Mouse (Mus musculus) left cerebral cortex, postnatal 4 days (tissue): ENCODE data around the gene Etv4. TPM values are rescaled to one million over a fixed set of nuclear protein-coding genes. Genes with fewer than 3 reads are reported as not detected.

Source experiments
- DNase-seq: peaks from one replicate; pipeline ENCODE4 v3.0.0-alpha.2; 2022
- intact Hi-C: fragments of 180-260 bp; cut with DNase I; formaldehyde crosslinking; loops from one replicate; pipeline ENCODE4 v1.15.1; 2025
- total RNA-seq, 2 experiments: library from RNA; stranded (reverse); gene quantifications; 2 replicates each; pipeline ENCODE4 v1.2.3; 2021

Gene Etv4
- total RNA-seq, result 10 to 100 TPM; 23.7 to 27.1 TPM

DNA sequence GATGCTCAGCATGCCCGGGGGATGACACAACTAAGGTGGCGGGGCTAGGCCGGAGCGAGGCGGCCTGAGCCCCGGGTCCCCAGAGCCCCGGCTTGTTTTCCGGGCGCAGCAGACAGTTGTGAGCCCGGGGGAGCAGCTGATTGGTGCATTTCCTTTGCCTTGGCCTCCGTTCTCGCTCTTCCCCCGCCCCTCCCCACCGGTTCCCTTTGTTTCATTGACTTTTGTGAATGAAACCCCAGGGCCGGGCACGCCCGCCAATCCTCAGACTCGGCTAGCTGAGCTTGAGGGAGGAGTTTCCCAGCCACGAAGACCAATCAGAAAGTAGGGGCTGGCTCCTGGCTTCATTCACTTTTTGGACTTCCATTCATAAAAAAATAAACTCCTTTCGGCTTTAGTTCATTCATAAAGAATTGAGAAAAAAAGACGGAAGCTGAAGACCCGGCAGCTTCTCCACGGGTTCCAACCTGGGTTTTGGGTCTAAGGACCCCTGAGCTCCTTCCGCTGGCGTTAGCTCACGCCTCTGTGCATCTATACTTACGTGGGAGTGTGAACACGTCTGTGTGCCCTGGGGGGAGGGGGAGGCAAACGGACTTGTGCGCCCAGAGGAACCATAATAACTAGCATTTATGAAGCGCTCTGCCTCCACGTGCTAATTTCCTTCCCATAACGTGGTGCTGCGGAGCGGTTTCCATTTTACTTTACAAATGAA, at the start of gene Etv4:
TSS of gene Etv4 (minus strand) at position 229 of the 709 bp plus-strand sequence.
- peak; percentile 97 for DNase-seq
- intact Hi-C loops, result no loop called here

DNA sequence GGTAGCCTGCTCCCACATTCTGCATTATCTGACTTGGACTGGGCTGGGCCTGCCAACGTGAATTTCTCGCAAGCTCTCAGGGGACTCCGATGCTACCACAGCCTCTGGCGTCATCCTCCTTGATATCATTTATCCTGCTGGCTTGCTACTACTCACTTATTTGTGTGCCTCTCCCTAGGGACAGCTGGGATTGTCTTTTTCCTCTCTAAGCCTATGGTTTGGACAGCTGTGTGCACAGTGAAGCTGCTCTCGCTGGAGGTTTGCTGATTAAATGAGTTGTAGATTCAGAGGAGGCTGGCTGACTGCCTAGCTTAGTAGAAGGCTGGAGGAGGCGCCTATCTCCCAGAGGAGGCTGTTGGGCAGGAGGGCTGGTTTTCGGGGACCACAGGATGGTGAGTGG, 46.8 kb upstream of the Etv4 start:
- intact Hi-C loops, result no loop called here
- DNase-seq, result no peak

DNA sequence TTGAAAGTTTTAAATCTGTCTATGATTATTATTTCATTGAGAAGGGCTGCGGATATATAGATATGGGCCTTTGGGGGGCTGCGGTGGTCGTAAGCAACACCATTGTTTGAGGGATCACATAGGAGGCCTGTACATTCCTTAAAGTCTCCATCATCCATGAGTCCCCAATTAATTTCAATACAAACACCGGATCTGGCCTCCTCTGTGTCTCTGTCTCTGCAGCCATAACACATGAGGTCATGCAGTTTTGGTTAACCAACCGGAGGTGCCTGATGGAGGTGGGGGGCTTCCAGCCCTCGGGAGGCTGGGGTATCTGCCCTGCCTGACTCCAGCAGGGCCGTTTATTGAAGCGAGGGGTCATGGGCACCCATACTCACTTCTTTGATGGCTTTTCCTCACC, 45.4 kb upstream of the Etv4 start:
- intact Hi-C loops, result no loop called here

DNA sequence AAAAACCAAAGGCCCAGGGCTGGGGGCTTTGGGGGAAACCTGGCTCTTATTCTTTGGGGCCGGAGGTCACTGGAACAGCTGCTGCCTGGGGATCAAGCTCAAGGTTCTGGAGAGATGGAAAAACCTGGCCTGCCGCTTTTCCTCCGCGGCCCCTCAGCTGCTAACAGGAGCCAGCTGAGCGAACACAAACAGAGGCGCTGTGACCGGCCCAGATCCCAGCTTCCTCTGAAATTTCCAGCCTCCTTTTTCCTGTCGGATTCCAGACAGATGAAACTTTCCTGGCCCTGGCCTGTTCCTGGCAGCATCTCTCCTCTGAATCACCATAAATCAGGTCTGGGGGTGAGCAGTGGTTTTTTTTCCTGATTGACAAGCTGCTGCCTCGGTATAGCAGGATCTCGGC, 44.9 kb upstream of the Etv4 start:
- intact Hi-C loops, result no loop called here
- no peak for DNase-seq

More for the DNA sequence above, 45.4 kb upstream of the Etv4 start:
- DNase-seq, result no peak

DNA sequence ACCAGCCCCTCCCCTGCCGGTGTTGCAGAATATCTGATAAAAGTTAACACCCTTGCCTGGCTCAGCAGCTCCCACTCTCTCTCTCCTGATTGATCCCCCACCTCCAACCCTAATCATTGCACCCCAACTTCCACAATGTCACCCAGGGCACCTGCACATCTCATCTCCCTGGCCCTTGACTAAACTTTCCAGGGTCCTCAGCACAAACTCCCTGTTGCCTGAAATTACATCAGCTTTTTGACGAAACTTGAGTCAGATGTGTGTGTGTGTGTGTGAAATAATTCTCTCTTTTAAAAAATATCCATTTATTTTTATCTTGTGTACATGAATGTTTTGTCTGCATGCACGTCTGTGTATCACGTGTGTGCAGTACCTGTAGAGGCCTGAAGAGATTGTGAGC, 43.5 kb upstream of the Etv4 start:
- DNase-seq, result no peak
- intact Hi-C loops, result no loop called here

DNA sequence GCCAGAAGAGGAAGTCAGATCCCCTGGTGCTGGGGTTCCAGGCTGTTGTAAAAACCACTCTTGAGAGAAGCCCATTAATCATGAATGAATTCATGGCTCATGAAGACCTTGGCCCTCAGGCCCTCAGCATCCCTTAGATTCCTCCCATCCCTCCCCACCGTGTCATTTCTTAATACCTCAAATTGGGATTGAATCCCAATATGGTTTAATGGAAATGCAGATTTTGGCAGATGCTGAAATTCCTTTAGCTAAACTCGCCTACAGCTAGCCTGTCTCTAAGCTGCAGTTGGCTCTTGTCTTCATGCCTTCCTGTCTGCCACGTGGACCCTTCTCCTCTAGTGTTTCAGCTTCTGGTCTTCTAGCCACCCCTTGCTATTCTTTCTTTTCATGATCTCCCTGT, 38.0 kb upstream of the Etv4 start:
- intact Hi-C loops, result no loop called here
- DNase-seq, result no peak

DNA sequence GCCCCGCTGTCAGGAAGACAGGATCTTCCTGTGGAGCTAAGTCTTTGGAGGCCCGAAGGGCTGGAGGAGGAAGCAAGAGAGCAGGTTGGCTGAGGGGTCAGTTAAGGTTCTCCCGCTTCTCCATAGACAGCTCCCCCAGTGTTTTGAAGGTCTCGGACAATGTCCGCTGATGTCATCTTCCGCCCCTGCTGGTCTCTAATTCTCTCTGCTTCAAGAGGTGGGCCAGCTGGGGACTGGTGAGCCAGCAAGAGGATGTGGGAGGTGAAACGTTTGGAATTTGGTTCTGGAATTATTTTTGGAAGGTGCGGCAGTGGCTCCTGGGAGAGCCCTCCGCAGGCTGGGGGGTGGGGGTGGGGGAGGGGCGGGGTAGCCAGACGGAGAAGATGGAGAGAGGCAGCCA, 35.7 kb upstream of the Etv4 start:
- DNase-seq, result peak; percentile 19
- intact Hi-C loops, result no loop called here

DNA sequence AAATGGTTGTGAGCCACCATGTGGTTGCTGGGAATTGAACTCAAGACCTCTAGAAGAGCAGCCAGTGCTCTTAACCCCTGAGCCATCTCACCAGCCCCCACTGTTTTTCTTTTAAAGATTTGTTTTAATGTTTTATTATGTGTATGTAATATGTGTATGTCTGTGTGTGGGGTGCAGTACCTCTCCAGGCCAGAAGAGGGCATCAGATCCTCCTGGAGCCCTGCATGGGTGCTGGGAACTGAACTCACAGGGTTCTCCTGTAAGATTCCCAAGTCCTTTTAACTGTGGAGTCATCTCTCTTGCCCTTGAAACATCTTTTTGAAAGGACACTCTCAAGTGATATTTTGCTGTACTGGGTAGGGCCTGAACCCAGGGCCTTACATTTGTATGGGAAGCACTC, 34.7 kb upstream of the Etv4 start:
- DNase-seq, result no peak
- intact Hi-C loops, result no loop called here

DNA sequence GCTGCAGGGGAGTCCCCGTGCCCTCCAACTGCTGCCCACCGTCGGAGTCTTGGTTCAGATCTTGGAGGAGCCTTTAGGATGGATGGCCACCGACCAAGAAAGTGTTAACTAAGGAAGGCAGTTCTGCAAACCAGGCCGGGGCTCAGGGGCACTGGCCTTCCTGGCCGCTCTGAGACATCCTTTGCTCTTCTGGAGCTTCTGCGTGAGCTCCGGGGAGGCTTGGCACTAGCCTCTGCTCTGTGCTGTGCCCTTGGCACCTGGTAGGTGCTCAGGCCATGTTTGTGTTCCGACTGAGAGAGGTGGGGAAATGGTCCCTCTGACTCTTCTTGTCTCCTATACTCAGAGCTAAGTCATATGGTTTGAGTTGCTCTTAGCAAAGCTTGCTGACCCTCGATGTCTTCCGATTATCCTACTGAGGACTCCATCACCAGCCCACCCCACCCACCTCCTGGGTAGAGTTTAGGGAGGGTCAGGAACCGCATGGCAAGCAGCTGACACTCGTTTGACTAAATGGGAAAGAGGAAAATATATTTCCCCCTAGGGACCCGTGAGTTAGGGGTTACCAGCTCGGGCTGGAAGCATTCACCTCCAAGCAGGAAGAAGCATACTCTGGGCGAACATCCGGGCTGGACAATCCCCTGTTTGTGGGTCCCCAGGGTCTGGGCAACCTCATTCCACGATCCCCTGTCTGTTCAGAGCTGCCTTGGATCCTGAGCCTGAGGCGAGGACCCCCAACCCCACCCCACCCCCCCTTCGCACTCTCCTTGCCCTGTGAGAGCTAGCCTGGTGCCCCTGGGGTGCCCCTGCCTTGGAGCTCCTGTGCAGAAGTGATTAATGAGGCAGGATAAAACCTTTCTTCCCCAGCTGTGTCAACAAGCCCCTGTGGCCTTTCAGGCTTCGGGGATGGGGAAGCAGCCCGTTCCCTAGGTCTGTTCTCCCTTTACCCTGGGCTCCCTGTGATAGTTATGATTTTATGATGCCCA, 30.2 kb upstream of the Etv4 start:
- intact Hi-C loops, result no loop called here

DNA sequence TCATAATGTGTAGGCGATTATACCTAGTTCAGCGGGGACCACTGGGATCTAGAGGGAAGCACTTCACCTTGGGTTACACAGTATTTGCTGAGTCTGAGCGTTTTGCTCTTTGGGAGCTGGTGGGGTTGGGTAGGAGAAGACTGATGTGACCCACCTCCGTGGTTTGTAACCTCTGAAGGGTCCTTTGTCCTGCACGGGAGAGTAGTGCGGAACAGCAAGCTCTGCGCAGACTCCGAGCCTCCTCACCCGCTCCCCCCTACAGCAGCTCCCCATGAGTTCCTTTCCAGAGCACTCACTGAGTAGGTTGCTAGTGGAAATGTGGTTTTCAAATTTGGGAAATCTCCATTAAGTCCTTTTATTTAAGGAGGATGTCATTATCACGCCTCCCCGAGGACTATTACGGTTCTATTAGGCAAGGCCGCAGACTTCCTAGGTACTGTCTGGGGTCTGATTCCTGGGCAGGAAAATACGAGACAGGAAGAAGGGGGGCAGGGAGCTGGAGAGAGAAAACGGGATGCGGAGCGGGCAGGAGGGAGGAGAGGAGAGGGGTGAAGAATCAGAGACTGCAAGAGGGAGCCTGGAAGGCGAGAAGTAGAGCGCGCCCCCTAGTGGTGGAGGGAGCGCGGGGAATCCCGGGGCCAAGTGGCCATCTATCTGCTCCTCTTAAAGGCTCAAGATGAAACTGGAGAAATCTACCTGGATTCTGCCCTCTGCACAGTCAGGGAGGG, 29.4 kb upstream of the Etv4 start:
- intact Hi-C loops, result loop anchor here (5.0 kb wide), 1 partner anchor 153 kb away; the partner anchor contains the start of gene Sost
- DNase-seq, result peak; percentile 90

More for the DNA sequence above, 30.2 kb upstream of the Etv4 start:
- DNase-seq, result no peak

DNA sequence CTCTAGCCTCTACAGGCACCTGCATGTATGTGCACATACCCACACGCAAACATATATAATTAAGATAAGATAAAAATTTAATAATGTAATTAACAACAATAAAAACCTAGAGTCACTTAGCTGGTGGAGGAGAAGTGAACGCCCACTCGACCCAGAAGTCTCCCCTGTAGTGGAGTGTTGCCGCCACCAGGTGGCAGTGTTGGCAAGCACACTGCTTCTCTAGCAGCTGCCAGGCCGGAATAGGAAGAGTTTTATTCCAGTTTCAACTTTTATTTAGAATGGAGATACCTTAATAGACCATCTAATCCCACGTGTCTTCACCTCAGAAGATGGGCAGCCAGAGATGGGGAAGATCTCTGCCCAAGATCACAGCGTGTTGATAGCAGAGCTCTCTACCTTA, 28.1 kb upstream of the Etv4 start:
- peak; percentile 80 for DNase-seq
- intact Hi-C loops, result loop anchor here (2.0 to 5.0 kb wide), 2 partner anchors 98 to 154 kb away; partner anchors contain the start of gene Sost

DNA sequence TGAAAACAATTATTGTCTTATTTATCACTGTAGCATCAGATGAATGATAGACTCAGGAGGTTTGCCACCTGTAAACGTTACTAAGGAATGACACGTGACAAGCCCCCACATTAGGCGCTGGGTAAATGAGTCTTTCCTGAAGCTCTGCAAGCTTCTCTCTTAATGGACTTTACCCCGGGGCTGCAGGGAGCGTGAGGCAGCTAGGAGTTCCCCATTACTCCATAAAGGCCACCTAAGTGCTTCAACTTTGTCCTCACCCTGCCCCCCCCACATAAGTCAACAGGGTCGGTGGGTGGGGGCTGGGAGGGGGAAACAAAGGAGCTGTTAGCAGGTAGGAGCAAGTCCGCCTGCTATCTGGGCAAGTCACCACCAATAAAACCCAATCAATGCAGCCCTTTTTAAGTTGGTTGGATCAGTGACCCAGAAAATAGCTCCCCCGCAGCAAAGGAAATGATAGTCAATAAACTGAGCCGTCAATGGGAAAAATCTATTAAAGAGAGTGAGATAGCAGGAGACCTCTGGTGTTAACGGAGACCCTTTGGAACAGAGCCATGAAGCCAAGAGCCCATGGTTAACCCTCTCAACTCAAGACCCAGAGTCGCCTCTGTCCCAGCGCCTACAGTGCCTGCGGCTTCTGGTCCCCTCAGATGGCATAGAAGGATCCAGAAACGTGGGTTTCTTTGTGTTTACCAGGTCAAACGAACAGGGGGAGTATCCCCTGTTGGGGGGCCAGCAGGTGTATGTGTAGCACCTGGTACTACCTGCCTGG, 24.1 kb upstream of the Etv4 start:
- DNase-seq, result no peak
- intact Hi-C loops, result no loop called here

DNA sequence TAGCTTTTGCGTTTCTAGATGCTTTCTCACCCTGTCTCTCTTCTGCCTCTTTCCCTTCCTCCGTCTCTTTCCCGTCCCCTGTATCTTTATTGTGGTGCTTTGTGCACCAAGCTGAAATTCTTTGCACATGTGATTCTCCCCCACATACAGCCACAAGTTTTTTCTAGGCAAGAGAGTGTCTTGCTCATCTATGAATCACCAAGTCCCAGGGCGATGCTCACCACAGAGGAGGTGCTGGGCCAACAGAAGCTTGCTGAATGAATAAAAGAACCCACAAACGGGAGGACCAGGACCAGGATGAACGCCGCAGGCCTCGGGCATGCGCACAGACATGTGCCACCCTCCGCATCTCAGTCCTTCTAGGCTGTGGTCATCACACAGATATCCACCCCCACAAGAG, 22.1 kb upstream of the Etv4 start:
- no peak for DNase-seq
- intact Hi-C loops, result no loop called here

DNA sequence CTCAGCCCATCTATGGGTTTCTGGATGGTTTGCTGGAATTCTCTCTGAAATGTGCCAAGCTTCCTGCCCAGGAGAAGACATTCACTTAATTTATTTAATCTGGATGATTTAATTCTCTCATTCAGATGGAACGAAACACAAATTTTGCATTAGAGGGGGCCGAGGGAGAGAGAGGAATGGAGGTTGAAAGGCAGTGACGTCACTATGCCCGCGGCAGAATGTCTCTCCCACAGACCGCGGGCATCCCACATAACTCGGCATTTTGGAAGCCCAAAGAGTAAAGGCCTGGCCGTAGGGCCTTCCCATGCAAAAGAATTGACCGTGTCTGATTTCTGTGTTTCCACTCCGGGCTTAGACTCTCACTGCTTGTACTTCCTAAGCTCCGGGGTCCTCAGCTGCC, 21.6 kb upstream of the Etv4 start:
- no peak for DNase-seq
- intact Hi-C loops, result no loop called here

DNA sequence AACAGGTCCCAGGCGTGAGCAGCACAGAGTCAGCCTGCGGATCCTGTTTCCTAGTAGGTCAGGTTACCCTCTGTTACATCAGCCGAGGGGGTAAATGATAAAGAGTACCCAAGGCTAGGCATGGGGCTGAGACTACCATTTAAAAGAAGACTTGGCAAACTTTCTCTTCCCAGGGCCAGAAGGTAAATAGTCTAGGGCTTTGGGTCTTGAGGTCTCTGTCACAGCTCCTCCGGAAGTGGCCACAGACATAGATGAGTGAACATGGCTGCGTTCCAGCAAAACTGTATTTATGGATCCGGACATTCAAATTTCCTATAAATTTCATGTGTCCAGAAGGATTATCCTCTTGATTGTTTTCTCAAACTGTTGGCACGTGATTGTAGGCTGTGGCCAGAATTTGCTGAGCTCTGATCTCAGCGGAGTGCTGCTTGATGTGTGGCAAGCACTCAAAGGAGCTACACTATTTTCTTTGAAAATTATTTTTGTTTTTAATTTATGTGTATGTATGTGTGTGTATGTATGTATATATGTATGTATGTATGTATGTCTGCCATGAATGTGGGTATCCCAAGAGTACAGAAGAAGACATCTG, 20.0 kb upstream of the Etv4 start:
- intact Hi-C loops, result no loop called here

DNA sequence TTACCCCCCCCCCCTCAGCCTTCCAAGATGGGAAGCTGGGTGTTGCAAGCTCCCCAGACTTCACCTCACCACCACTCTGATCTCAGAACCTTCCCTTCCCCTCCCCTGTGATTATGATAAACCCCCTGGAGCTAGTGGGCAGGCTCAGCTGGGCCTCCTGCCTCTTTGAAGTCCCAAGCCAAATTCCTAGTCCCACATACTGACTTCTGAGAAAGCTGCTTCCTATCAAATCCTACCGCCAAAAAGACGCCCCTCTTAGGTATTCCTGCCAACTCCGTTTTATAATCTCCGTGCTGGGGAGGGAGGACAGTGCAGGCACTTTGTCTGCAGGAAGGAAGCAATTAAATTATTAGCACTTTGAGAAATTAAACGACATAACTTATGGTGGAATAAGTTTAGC, 16.2 kb upstream of the Etv4 start:
- intact Hi-C loops, result no loop called here
- DNase-seq, result no peak

More for the DNA sequence above, 20.0 kb upstream of the Etv4 start:
- DNase-seq, result no peak

DNA sequence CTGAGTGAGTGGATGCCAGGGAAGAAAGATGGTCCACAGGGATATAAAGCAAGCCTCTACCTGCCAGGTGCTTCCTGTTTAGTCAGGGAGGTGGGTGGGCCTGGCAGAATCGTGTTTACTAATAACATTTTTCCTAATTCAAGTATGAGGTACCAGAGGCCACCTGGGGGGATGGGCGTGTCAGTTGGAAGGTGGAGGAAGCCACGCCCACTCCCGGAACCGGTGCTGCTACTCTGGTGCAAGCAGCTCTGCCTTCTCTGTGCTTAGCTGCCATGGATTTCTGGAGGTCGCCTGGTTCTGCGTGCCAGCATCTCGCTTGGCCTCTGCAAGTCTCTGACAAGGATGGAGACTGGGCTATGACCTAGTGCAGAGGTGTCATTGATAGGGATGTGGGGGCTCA, 12.9 kb upstream of the Etv4 start:
- intact Hi-C loops, result no loop called here
- DNase-seq, result no peak

DNA sequence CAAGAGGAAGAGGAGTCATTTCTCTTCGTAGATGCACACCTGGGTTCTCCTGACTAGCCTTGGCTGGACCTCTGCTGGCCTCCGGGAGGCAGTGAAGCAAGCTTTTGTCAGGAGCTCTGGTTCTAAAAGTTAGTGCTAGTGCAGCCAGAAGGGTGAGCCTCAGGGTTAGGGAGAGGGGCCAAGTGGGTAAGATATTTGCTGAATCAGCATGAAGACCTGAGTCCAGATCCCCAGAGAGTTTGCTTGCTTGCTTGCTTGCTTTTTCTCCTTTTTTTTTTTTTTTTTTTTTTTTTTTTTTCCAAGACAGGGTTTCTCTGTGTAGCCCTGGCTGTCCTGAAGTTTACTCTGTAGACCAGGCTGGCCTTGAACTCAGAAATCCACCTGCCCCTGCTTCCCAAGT, 12.2 kb upstream of the Etv4 start:
- DNase-seq, result no peak

DNA sequence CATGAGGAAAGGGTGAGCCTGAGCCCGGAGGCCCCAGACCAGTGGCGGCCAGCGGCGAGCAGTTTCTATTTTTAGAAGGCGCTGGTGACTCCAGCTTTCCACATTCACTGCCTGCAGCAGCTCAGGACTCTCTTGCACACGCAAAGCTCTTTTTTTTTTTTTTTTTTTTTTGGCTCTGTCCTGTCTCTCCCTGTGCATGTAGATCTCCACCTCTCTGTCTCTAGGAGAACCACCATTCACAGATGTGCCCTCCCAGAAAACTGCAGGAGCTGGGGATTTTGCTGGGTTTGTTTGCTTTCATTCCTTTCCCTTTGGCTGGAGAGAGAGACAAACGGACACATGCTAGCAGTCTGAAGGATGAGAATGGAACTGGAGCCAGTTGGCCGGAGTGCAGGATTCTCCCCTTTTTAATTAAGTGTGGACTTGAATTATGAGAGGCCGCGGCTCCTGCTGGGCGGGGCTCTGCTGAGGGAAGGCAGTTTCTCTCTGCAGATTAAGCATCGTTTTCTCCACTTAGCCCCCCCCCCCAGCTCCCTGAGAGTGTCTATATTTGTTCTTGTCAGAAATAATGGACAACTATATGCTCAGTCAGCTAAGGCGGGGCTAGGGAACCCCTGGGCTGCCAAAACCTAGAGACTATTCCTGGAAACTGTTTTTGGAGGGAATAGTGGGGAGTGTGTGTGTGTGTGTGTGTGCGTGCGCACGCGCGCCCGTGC, 5.8 kb upstream of the Etv4 start:
- intact Hi-C loops, result no loop called here
- peak; percentile 82 for DNase-seq

More for the DNA sequence above, 12.2 kb upstream of the Etv4 start:
- intact Hi-C loops, result no loop called here
